Mouse (Mus musculus) liver, adult 2 months (tissue): ENCODE measurements around the gene Fam83f. TPM values are rescaled to one million over a fixed set of nuclear protein-coding genes. Genes with fewer than 3 reads are reported as not detected.

Source experiments
- DNase-seq: peaks from one replicate; pipeline ENCODE4 v3.0.0-alpha.2; 2011; ENCODE audit warnings: low read depth, low spot score; ENCODE audit errors: extremely low read depth
- H3K27ac ChIP-seq: fragments of 200-500 bp; replicated peaks from 2 replicates; pipeline ENCODE4 v1.5.1; 2012; ENCODE audit warnings: low read depth, mild to moderate bottlenecking, control low read depth, inconsistent platforms, low read length; ENCODE audit not compliant: insufficient read depth
- H3K27me3 ChIP-seq: fragments of 200-500 bp; 2 replicates; pipeline ENCODE4 v1.6.1; 2012; ENCODE audit warnings: mild to moderate bottlenecking, moderate library complexity, low read length, inconsistent platforms; ENCODE audit not compliant: control insufficient read depth, insufficient read depth
- H3K36me3 ChIP-seq: fragments of 200-500 bp; 2 replicates; pipeline ENCODE4 v1.6.1; 2012; ENCODE audit warnings: low read length, inconsistent platforms; ENCODE audit not compliant: control insufficient read depth, insufficient read depth
- H3K4me1 ChIP-seq: fragments of 200-500 bp; 2 replicates; pipeline ENCODE4 v1.6.1; 2011; ENCODE audit warnings: low read length; ENCODE audit not compliant: control insufficient read depth, insufficient read depth
- H3K4me3 ChIP-seq: fragments of 200-500 bp; 2 replicates; pipeline ENCODE4 v1.5.1; 2011; ENCODE audit warnings: low read depth, mild to moderate bottlenecking, control low read depth, low read length, moderate library complexity; ENCODE audit not compliant: insufficient read depth
- H3K79me2 ChIP-seq: fragments of 200-500 bp; 2 replicates; pipeline ENCODE4 v1.6.1; 2012; ENCODE audit warnings: inconsistent platforms, mild to moderate bottlenecking, low read length, moderate library complexity; ENCODE audit not compliant: control insufficient read depth, insufficient read depth
- H3K9ac ChIP-seq: fragments of 200-500 bp; 2 replicates; pipeline ENCODE4 v1.6.1; 2012; ENCODE audit warnings: low read depth, mild to moderate bottlenecking, control low read depth, inconsistent platforms, low read length
- CTCF ChIP-seq: fragments of 200-500 bp; IDR thresholded peaks from 2 replicates; pipeline ENCODE4 v1.5.1; 2011; ENCODE audit warnings: low read depth, low read length, control low read depth
- POLR2A ChIP-seq: fragments of 200-500 bp; IDR thresholded peaks from 2 replicates; pipeline ENCODE4 v1.6.1; 2011; ENCODE audit warnings: low read length, control low read depth; ENCODE audit not compliant: insufficient read depth; ENCODE audit errors: extremely low read depth
- WGBS: fragments of 180-500 bp; shearing (Covaris S2); methylation state at CpG from one replicate; pipeline ENCODE4 v1.1.7; 2018; 5-methylcytosine and 5-hydroxymethylcytosine counted together
- polyA plus RNA-seq: library from polyadenylated mRNA; depleted of rRNA; stranded (reverse); fragments of >200 nt; gene quantifications from 2 replicates; pipeline ENCODE4 v1.2.3, GENCODE M21; 2012
- total RNA-seq: library from RNA; depleted of rRNA; stranded (reverse); fragments of >200 nt; gene quantifications from 2 replicates; pipeline ENCODE4 v1.2.3, GENCODE M21; 2014

The Fam83f gene
- total and polyA plus RNA-seq, 2 experiments = 0.28 to 1.0 TPM

DNA sequence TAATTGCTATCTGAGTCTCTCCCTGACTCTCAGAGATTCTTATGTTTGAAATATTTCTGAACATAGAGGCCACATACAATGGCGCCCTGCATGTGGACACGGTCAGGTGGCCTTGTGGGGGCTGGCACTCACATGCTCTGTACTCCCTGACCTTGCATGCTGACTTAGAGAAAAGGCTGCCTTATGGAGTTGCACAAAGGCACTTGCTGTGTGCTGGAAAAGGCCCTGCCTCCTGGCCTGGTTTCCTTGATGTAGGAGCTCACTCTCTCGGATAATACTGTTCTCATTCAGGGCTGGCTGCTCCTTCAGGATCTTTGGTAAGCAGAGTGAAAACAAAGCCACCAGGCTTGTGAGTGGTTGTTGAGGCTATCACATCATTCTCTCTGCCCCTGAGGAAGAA is 12.3 kb downstream of the Fam83f start:
- no peaks in the 10 kb centered on the region for H3K79me2 ChIP-seq
- 59% methylated on average over 3 of the region's 3 CpGs for WGBS
- H3K36me3 ChIP-seq = no peaks in the 10 kb centered on the region
- no peak overlapping the region for H3K4me3 ChIP-seq
- no peak for DNase-seq
- H3K27ac ChIP-seq = no peak overlapping the region
- TF ChIP-seq POLR2A = no peak
- TF ChIP-seq CTCF = no peak
- no peak overlapping the region for H3K9ac ChIP-seq
- peaks cover 47% of the 10 kb centered on the region for H3K4me1 ChIP-seq
- H3K27me3 ChIP-seq = no peaks in the 10 kb centered on the region

DNA sequence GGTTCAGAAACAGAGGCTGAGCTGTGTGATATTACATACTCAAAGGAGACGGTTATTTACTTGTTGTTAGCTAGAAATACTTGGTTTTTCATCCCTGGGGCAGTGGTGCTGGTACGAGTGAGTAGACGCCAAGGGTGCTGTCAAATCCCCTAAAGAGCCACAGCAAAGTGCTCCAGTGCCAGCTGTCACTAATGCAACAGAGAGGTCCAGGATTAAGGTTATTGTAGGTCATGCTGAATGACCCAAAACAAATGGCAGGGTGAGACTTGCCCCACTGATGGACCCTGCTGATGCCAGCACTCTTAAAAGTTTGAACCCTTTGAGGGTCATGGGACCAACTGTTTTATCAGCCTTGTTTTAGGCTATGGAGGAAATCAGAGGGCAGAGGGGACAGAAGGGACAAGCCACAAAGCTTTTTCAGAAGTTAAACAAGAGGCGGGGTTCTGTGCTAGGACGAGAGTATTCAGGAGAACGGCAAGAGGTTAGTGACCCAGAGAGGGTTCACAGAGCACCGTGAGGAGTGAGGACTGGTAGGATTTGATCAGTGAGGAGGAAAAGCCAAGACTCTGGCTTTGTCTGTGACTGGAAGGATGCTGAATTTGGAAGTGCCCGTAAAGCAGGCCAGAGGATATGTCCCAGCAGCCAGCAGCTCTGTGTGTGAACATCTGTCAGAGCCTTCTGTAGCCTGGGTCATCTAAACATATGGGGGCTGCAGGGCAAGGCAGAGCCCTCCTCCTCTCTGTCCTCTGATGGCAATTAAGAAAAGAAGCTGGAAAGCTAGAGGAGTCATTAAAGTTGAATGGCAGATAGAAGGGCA is 13.3 kb downstream of the Fam83f start:
- H3K27me3 ChIP-seq = no peaks in the 10 kb centered on the region
- H3K79me2 ChIP-seq = no peaks in the 10 kb centered on the region
- H3K4me1 ChIP-seq = peaks cover 41% of the 10 kb centered on the region
- no peak overlapping the region for H3K9ac ChIP-seq
- peak overlapping the region; percentile 1 for H3K27ac ChIP-seq
- no peak overlapping the region for H3K4me3 ChIP-seq
- TF ChIP-seq CTCF (no peak), POLR2A (no peak)
- DNase-seq = peak; percentile 90
- WGBS = 8% methylated on average over 8 of the region's 8 CpGs
- H3K36me3 ChIP-seq = no peaks in the 10 kb centered on the region

DNA sequence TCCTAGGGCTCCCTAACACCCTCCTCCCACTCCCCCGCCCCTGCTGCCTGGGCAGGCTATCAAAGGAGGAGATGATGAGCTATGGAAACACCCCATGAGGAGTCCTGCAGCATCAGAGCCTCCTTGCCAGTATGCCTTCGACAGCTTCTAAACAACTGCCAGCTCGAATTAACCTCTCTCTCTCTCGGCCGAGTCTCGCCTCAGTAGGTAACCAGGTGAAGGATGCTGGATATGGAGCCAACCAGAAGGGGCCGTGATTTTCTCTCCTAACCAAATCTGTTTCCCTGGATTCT is 13.9 kb downstream of the Fam83f start:
- no peaks in the 10 kb centered on the region for H3K79me2 ChIP-seq
- H3K9ac ChIP-seq = no peak overlapping the region
- no peaks in the 10 kb centered on the region for H3K27me3 ChIP-seq
- DNase-seq = no peak
- no peak for TF ChIP-seq POLR2A
- TF ChIP-seq CTCF = no peak
- no peak overlapping the region for H3K27ac ChIP-seq
- H3K4me1 ChIP-seq = peaks cover 36% of the 10 kb centered on the region
- H3K4me3 ChIP-seq = no peak overlapping the region
- WGBS = 71% methylated on average over 7 of the region's 7 CpGs
- H3K36me3 ChIP-seq = no peaks in the 10 kb centered on the region

DNA sequence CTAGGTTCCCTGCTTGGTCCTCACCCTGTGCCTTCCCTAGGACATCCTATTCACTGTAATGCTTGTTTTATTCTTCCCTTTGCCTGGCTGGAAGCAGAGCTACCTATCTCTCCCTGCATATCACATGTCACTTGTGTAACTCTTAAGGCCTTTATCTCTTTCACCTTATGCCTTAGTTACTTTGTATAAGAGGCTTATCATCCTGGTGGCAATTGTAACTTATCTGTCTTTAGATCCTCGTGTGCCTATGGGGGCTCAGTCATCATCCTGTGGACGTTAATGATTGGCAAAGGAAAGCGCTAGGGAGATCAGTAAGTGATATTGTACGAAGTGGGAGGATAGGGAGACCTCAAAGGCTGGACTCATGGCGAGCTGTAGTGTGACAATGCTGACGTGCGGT is 16.9 kb downstream of the Fam83f start:
- Histone ChIP-seq H3K9ac (no peak overlapping the region), H3K79me2 (no peaks in the 10 kb centered on the region), H3K36me3 (no peaks in the 10 kb centered on the region), H3K27me3 (no peaks in the 10 kb centered on the region), H3K4me3 (no peak overlapping the region), H3K27ac (no peak overlapping the region), H3K4me1 (peaks cover 11% of the 10 kb centered on the region)
- TF ChIP-seq POLR2A = no peak
- TF ChIP-seq CTCF = no peak
- no peak for DNase-seq
- 83% methylated on average over 7 of the region's 7 CpGs for WGBS

DNA sequence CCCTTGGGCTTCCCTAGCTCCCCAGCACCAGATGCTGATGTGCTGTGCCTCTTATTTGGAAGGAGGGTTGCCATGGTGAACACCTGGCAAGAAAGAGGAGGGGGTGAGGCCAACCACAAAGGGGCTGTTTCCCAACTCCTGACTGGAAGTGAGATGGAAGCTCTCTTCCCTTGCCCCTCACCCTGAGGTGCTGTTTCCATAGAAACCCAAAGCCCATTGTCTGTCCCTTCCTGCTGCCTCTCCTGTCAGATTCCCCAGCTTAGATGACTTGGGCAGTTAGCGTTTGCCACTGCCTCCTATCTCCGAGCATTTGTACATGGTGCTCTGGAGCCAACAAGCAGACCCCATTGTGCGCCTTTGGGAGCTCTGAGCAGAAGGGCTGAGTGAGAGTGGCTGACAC is 21.8 kb downstream of the Fam83f start:
- Histone ChIP-seq H3K4me3 (no peak overlapping the region), H3K27me3 (no peaks in the 10 kb centered on the region), H3K27ac (no peak overlapping the region), H3K36me3 (no peaks in the 10 kb centered on the region), H3K4me1 (no peaks in the 10 kb centered on the region), H3K9ac (no peak overlapping the region), H3K79me2 (no peaks in the 10 kb centered on the region)
- WGBS = 86% methylated on average over 3 of the region's 3 CpGs
- TF ChIP-seq POLR2A (no peak), CTCF (no peak)
- no peak for DNase-seq

DNA sequence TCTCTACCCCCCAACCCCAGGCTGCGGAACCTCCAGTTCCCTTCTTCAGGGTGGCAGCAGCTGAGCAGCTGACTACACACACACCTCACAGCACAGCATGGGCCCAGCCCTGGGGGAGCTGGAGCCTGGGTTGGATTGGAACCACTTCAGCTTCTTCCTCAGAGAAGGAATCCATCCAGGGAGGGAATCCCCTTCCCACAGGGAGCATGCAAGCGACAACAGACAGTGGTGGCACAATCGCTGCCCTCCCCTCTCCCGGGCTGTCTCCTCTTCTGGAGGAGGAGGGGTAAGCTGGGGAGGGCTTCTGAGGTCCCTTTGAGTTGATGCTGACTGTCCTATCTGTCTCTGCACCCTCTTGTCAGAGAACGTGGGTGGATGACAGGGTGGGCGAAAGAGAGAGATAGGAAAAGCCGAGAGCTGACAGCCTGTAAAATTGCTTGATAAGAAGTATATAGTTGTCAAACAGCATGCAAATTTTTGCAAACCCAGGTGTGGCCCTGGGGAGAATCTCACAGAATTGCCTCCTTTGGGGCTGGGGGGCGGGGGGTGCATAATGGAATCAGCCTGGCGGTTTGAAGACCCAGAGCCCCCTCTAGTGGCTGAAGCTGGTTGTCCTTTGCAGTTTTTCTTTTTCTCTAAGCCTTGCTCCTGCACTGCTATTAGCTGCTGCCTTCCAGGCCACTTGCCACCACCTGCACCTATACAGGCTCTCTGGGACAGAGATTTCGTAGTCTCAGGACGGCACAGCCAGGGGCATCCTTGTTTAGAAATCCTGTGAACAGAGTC is 22.7 kb downstream of the Fam83f start:
- H3K27ac ChIP-seq = no peak overlapping the region
- H3K27me3 ChIP-seq = no peaks in the 10 kb centered on the region
- H3K4me3 ChIP-seq = no peak overlapping the region
- WGBS = 62% methylated on average over 11 of the region's 11 CpGs
- H3K36me3 ChIP-seq = no peaks in the 10 kb centered on the region
- no peaks in the 10 kb centered on the region for H3K4me1 ChIP-seq
- DNase-seq = no peak
- TF ChIP-seq POLR2A = no peak
- TF ChIP-seq CTCF = peak; percentile 72
- H3K9ac ChIP-seq = no peak overlapping the region
- H3K79me2 ChIP-seq = no peaks in the 10 kb centered on the region
